Mouse (Mus musculus) layer of hippocampus, adult 11-12 months (tissue): Measurements from ENCODE around the gene Homer2.

Experiments used
- DNase-seq: peaks from one replicate; pipeline ENCODE4 v3.0.0; 2022; ENCODE audit warnings: low spot score

The Homer2 gene

DNA sequence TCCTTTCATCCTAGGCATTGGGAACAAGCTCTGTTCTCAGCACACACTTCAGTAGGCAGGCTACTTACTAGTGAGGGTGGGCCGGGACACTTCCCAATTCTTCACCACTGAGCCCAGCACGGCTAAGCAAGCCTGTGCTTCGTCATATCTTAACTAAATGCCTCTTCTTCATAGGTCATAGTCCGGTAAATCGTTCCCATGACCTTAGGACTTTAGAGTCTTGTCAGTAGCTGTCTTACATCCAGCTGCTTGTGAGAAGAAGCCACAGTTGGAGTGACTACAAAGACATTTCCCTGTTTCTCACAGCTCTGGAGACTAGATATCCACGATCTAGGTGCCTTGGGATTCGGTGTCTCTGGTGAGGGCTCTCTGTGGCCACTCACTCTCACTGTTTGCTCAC lies 122.0 kb downstream of the Homer2 start:
- DNase-seq = no peak

DNA sequence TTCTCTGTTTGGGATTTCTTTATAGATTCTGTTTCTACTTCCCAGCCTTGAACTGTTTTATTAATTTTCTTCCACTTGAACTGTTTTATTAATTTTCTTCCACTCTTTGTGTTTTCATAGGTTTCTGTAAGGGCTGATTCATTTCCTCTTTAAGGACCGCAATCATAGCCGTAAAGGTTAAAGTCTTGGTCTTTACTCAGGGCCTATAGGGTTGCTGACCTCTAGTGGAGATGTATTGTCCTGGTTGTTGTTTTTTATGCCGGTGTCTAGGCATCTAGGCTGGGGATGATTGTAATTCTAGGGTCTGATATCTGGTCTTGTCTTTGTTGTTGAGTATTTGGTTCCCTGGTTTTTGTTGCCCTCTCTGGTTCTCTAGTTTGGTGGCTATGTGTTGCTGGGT lies 123.8 kb downstream of the Homer2 start:
- no peak for DNase-seq

DNA sequence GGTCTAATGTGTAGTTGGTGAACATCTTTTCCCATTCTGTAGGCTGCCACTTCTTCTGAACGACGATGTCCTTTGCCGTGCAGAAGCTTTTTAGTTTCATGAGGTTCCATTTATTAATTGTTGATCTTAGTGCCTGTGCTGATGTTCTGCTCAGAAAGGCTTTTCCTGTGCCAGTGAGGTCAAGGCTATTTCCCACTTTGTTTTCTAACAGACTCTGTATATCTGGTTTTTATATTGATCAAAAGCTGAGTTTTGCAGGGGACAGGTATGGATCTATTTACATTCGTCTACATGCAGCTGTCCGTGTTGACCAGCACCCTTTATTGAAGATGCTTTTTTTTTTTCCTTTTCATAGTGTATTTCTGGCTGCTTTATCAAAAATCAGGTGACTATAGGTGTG lies 128.0 kb downstream of the Homer2 start:
- DNase-seq = no peak

DNA sequence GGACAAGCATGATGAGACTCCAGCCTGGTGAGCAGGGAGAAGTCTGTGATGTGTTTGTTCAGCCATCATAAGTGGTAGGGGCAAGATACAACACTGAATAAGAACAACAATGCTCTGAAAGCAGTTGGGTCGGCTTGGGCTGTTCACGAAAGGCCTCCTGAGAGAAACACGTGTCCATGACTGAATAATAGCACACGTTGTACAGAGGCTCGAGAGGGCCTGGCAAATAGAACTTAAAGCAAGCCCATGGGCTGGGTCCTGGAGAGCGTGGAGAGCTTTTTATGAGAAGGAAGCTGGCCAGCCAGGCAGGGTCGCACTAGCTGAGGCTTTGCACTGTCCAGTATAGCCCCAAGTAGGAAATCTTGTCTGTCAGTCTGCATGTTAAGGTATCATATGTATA lies 128.9 kb downstream of the Homer2 start:
- no peak for DNase-seq

DNA sequence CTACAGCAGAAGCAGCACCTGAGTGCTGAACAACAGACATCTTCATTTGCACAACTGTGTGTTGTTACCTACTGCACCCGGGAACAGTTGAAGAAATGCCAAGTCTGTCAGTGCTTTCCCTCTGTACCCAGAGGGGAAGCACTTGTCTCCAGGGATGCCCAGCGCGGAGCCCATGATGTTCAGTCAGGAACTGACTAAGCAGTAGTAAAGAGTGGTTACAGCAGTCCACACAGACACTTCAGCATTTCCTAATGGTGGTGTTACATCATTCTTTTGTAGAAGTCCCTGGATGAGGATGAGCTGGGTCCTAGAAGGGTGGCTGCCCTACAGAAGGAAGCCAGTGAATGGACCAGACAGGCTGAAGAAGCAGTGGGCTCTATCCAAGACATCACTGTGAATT lies 129.5 kb downstream of the Homer2 start:
- no peak for DNase-seq

DNA sequence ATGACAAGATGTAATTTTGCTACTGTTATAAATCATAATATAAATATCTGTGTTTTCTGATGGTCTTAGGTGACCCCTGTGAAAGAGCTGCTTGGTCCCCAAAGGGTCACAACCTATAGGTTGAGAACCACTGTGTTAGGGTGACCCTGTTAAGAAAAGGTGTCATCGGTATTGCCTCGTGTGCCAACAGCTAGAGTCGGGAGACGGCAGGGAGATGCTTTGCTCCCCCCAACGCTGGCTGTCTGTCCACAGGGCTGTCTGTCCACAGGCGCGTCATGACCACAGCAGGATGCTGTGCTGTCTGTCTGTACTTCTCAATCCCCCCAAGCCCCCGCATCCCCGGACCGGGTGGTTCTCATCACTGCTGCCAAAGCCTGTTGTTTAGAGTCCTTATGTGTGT lies 131.7 kb downstream of the Homer2 start:
- DNase-seq = no peak

DNA sequence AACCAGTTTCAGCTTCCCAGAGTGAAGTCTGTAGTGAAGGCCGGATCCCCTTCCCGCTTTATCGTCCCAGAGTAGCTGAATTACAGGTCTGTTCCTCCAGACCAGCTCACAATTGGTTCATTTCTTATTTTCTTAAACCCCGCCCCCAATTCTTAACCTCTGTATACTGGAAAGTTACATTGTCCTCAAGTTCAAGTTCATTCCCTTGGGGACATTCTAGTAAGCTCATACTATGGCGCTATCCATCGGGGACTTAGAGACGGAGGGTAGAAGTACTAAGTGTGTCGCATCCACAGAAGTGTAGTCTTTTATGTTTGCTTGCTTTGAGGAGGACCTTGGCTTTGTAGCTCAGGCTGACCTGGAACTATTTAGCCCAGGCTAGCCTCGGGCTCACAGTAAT lies 133.5 kb downstream of the Homer2 start:
- DNase-seq = no peak

DNA sequence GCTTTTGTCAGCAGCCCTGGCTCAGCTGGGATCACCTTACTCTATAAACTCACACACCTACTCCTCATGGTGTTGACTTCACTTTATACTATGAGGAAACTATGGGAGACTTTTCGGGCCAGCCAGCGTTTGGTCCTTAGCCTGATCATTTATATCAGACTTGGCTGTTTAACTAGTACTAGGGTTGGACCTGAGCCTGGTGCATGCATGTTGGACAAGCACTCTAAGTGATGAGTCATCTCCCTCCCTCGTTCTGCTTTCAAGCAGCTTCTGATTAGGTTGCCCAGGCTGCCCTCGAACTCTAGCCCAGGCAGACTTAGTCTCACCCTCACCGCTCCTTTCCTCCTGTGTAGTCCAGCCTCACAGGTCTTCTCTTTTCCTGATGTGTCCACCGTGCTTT lies 133.9 kb downstream of the Homer2 start:
- no peak for DNase-seq

DNA sequence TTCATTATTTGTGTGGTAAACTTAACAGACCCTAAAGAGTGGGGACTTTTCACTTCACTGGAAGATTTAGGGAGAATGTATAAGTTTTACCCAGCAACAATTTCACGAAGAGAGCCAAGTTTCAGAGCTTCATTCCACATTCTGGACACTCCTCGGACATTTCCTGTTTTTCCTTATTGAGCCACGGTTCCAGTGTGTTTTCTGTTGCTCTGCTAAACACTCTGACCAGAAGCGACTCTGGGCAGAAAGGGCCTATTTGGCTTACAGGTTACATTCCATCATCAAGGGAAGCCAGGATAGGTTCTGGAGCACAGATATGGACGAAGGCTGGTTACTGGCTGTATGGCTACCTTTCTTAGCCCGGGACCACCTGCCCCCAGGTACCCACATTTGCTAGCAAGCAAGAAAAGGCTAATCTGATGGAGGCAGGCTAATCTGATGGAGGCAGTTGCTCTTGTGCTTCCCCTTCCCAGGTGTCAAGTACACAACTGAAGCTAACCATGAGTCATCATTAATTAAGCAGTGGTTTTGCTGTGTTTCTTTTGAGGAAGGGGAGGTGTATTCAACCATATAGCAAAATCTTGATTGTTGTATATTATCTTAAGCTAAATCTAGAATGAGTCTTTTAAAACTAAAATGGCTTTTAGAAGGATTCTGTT lies 134.6 kb downstream of the Homer2 start:
- DNase-seq = no peak

DNA sequence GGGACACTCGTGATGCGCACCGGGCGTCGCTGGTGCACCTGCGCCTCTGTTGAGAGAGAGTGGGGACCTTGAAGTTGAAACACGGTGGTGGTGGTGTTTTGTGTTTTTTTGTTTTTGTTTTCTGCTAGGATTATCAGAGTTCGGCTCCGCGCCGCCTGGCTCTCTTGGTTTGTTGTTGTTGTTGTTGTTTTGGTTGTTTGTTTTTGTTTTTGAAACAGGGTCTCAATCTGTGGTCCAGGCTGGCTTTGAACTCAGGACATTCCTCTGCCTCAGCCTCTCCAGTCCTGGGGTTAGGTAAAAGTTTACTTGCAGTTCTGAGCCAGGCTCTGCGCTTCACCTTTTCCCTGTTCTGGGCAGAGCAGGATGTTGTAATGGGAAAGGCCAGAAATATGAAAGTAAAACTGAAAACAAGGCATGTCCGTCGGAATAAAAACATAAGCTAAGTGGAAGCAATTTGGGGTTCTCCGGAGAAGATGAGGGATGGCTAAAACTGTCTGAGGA lies 135.3 kb downstream of the Homer2 start:
- no peak for DNase-seq

DNA sequence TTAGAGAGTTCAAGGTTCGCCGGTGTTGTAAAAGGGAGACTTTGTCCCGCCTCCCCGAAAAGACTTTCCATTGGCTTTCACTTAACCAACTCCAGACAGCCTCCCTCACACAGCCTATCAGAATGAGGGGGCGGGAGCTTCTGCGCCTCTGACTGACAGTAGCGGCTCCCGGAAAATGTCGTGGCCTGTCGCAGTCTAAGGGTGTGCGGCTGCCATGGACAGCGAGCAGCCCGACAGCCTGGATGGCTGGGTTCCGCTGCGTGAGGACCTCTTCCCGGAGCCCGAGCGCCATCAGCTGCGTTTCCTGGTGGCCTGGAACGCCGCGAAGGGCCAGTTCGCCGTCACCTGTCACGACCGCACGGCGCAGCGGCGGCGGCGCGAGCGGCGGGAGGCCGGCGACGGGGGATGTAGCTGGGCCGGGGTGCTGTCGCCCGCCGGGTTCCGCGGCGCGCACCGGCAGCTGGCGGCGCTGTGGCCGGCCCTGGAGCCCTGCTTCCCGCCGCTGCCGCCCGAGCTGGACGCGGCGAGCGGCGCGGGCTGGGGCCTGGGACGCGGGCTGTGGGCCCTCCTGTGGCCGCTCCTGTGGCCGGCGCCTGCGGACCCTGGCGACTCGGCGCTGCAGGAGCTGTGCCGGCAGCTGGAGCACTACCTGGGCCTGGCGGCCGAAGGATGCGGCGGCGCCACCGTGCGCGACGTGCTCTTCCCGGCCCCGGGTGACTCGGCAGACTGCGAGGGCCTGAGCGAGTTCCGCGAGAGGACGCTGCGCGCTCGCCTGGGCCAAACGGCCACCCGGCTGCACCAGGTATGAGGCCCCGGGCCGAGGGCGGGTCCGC lies 136.0 kb downstream of the Homer2 start, which contains the start of gene Whamm:
Whamm (plus strand) TSS at position 159 of the 833 bp plus-strand sequence.
- peak; percentile 94 for DNase-seq

DNA sequence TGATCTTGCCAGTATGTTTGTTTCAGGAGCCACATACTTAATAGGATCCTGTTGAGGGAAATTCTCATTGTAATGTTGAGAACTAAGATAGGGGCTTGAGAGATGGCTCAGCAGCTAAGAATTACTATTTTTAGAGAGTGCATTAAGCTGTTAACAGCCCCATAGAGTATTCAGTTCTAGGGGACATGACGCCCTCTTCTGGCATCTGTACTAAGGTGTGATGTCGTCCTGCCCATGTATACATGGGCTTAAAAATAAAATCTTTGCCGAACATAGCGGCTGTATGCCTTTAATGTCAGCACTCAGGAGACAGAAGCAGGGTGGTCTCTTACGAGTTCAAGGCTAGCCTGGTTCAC lies 136.6 kb downstream of the Homer2 start:
- no peak for DNase-seq

DNA sequence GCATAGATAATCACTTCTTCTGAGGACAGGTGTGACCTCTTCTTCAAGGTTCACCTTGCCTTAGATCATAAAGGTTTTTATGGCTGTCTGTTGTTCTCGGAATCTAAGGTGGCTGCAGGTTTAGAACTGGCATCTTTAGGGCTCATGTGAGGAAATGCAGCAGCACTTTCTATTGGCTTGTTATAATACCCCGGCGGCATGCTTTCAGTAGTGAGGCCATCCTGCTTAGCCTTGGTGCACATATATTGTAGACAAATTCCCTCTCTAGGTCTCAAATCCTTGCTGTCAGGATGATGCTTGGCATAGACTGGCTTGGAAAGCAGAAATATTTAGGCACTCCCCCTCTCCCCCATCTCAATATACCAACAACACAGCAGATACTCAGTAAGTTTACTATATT lies 137.1 kb downstream of the Homer2 start:
- DNase-seq = no peak

DNA sequence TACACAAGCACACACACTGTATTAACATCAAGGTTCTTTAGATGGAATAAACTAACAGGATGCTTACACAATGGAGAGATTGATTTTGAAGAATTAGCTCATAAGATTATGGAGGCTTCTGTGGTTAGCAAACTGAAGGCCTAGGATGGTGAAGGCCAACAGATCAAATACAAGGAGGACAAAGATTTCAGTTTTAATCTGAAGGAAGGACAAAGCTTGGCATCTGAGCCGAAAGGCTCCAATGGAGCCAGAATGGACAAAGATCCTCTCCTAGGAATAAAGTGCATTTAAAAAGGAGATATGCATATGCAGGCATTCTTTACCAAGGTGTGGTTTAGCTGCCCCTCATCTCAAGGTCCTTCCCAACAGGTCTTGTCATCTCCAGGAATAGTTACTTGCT lies 137.5 kb downstream of the Homer2 start:
- no peak for DNase-seq

DNA sequence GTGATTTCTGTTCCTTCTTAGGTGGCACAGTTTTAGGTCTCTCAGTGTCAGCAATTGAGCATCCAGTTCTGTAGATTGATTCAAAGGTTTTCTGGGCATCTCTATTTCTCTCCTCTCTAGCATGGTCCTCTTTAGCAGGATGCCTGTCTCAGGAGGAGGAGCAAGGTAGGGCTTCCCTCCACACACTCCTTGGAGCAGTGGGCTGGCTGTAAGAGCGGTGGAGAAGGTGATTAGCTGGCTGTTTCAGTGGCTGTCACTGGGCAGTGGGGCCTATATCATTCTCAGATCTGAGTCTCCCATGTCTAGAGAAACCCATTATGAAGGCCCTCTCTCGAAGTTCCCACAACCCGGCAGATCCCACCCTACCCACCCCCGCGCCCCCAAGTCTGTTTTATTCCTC lies 139.9 kb downstream of the Homer2 start:
- no peak for DNase-seq

DNA sequence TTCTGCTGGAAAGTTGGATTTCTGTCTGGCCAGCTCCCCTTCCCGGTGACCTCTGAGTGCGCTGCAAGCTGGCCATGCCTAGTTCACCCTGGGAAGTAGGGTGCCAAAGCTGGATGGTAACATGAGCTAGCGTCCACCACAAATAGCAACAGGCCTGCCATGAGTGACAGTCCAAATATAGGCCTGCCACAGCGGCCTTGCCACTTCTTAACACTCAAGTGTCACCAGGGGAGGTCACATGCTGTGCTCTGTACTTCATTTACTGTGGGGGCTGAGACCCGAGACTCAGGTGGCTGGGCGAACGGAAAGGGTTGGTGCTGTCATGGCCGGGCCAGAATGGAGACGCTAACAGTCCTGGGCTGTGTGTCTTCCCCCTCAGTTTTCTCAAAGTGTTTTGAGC lies 140.4 kb downstream of the Homer2 start, which contains the start of gene Fsd2:
Fsd2 (minus strand) TSS at position 53 of the 400 bp plus-strand sequence.
- DNase-seq = no peak

DNA sequence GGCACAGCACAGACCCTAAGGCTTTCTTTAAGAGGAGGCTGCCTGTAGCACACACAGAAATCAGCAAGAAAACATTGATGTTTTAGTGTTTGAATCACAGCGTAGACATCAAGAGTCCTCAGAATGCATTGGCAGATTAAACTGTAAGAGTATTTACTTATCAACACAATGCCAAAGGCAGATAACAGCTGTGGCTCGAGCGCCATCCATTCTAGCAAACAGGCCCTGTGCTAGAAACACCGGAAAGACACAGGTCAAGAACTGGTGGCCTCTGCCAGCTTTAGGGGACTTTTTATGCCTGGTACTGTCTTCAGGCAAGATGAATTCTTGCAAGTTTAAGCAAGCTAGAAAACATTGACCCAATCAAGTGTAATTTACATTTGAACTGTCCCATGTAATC lies 141.0 kb downstream of the Homer2 start:
- no peak for DNase-seq

DNA sequence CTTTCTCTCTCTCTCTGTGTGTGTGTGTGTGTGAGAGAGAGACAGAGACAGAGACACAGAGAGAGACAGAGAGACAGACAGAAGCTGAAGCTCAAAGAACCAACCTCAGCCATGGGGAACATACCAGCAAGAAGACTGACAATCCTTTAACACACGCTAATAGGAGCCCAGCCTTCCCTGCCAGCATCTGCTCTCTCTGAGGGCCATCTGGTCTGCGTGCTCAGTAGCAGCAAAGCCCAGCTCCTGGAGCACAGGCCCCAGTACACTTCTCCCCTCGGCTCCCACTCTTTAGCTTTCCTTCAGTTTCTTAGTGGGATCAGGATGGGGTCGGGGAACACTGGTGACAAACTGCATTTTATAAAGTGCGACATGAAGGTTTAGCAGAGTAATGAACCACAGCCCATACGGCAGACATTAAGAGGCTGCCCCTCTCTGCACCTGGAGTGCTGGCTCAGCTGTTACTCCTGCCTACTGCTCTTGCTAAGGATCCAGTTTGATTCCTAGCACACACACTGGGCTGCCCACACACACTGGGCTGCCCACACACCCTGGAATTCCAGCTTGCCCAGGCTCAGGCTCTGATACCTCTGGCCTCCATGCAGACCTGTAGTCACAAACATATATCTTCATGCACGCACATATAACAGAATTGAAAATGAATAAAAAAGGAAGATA lies 141.8 kb downstream of the Homer2 start:
- peak; percentile 46 for DNase-seq

DNA sequence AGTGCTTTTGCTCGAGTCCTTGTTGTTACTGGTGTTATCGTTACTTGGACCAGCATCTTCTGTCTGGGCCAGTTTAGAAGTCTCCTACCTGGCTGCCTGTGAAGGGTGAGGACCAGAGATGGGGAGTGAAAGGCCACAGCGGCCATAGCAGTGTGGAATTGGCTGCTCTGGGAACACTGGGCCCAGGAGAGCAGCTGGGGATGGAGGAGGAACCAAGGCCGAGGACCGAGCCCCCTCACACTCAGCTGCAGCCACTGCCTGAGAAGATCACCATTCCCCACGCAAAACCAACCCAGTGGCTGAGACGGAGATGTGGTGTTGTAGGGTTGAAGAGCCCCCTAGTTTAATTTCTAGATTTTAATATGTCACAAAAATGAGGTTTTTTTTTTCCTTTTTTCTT lies 142.6 kb downstream of the Homer2 start:
- no peak for DNase-seq

DNA sequence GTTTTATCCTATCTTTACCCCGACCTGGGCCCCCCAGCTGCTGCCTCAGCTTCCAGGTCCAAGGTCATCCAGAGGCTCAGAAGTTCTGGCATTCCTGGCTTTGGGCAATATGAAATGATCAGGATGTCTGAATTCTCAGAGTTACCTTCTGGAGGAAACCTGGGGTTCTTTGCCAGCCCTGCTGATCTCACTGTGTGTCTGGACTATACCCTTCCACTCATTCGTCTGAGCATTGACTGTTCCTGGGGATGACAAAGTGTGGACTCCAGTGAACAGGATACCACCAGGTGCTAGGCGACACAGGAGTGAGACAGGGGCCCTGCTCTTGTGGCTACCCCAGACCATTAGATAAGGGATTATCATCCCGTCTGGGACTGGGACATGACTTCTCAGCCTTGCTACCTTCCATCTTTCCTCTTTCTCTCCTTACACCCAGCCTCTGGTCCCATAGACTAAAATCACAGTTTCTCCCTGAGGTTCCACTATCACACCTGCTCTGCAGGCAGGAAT lies 143.8 kb downstream of the Homer2 start:
- no peak for DNase-seq

DNA sequence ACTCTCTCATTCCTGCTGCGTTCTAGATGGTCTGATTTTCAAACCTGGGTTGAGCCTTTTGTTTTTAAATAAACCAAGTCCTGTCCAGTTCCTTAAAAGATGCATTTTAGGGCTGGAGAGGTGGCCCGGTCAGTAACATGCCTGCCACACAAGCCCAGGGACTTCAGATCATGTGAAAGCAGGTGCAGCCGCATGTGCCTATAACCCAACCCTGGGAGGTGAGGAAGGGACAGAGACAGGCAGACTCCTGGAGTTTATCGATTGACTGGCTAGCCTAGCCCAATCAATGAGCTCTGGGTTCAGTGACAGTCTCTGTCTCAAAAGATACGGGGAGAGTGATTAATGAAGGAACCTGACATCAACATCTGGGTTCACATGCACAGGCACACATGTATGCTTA lies 146.1 kb downstream of the Homer2 start:
- DNase-seq = no peak
